Mouse (Mus musculus): ENCODE measurements around the gene Primpol. TPM values are rescaled to one million over a fixed set of nuclear protein-coding genes. Genes with fewer than 3 reads are reported as not detected.

Gene Primpol
- polyA plus RNA-seq, 1 experiment from 2014 or later: 11.0 TPM

DNA sequence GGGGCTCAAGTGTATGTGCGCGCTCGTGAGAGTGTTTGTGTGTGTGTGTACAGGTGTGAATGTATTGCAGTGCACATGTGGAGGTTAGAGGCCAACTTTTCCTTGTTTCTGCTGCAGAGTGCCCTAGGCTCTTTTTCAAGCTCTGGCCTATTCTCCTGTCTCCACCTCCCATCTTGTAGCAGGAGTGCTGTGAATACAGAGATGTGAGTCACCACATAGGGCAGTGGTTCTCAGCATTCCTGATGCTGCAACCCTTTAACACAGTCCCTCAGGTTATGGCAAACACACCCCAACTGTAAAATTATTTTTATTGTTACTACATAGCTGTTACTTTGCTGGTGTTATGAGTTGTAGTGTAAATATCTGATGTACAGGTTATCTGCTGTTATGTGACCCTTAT, 13.4 kb upstream of the Primpol start:
- H3K27me3 ChIP-seq (ENCODE audit: control insufficient read depth, insufficient read depth, low read length): no peaks in the 10 kb centered on the region
- no peaks in the 10 kb centered on the region for H3K9me3 ChIP-seq (ENCODE audit: control insufficient read depth, low read length)
- no peak overlapping the region for H3K27ac ChIP-seq (replicated peaks; ENCODE audit: low read depth, low read length)
- H3K4me2 ChIP-seq (ENCODE audit: low read depth, severe bottlenecking): no peak overlapping the region
- ATAC-seq (ENCODE audit: insufficient number of reproducible peaks, low FRiP score, low TSS enrichment, low read depth) (no peak), DNase-seq (ENCODE audit: low spot score) (no peak)
- H3K4me3 ChIP-seq (ENCODE audit: low read depth, low read length): no peak overlapping the region
- H3K36me3 ChIP-seq (ENCODE audit: control insufficient read depth, insufficient read depth, low read length): peaks cover 11% of the 10 kb centered on the region
- WGBS: 94% methylated on average over 3 of the region's 3 CpGs
- no peaks in the 10 kb centered on the region for H3K4me1 ChIP-seq (ENCODE audit: control insufficient read depth, insufficient read depth, low read length)
- H3K9ac ChIP-seq (ENCODE audit: low read length): no peak overlapping the region

DNA sequence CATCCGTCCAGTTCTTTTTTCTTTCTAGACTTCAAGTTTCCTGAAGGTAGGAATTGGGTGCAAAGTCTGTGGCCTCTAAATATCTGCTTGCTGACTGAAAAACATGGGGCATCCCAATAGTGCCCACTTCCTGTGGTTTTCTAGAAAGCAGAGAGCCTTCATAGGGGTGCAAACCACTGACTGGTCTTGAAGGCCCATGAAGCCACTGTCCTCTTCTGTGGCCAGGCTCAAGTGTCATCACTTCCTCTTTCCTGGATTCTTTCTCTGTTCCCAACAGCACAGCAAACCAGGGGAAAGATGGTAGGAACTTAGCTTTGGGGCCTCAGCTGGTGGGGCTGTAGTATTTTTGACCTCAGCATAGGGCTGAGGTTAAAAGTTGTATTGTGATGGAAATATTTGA, 11.6 kb upstream of the Primpol start:
- ATAC-seq (ENCODE audit: insufficient number of reproducible peaks, low FRiP score, low TSS enrichment, low read depth): no peak

DNA sequence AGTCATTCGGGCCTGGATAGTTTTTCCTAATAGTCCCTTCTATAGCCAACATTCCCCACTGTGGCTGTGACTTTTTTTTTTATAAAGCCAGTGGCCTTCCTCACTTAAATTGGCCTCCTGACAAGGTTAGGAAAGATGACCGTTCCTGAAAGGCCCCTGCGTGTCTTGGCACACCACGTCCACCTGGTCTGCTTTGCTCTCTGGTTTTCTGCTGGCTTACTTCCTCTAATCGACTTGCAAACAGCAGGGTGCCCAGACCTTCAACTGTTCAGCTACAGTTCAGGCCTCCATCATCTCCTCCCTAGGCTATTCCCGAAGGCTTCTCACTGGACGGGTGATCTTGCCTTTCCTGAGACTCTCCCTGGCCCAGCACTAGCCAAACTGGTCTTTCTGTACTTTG, 10.9 kb upstream of the Primpol start:
- H3K9me3 ChIP-seq (ENCODE audit: control insufficient read depth, low read length): no peaks in the 10 kb centered on the region
- H3K9ac ChIP-seq (ENCODE audit: low read length): no peak overlapping the region
- no peak overlapping the region for H3K27ac ChIP-seq (replicated peaks; ENCODE audit: low read depth, low read length)
- WGBS: 59% methylated on average over 7 of the region's 7 CpGs
- DNase-seq (ENCODE audit: low spot score) (no peak), ATAC-seq (ENCODE audit: insufficient number of reproducible peaks, low FRiP score, low TSS enrichment, low read depth) (no peak)
- peaks cover 2% of the 10 kb centered on the region; the same call in 1 of the 2 replicates for H3K36me3 ChIP-seq (ENCODE audit: control insufficient read depth, insufficient read depth, low read length)
- H3K4me2 ChIP-seq (ENCODE audit: low read depth, severe bottlenecking): no peak overlapping the region
- H3K27me3 ChIP-seq (ENCODE audit: control insufficient read depth, insufficient read depth, low read length): no peaks in the 10 kb centered on the region
- H3K4me3 ChIP-seq (ENCODE audit: low read depth, low read length): no peak overlapping the region
- 0 out of 2 replicates have a peak, but pooled peaks cover 2% of the 10 kb centered on the region for H3K4me1 ChIP-seq (ENCODE audit: control insufficient read depth, insufficient read depth, low read length)

More for the DNA sequence above, 11.6 kb upstream of the Primpol start:
- Histone ChIP-seq H3K4me1 (ENCODE audit: control insufficient read depth, insufficient read depth, low read length) (0 out of 2 replicates have a peak, but pooled peaks cover 2% of the 10 kb centered on the region), H3K9me3 (ENCODE audit: control insufficient read depth, low read length) (no peaks in the 10 kb centered on the region), H3K9ac (ENCODE audit: low read length) (no peak overlapping the region), H3K27ac (replicated peaks; ENCODE audit: low read depth, low read length) (no peak overlapping the region), H3K4me2 (ENCODE audit: low read depth, severe bottlenecking) (no peak overlapping the region), H3K27me3 (ENCODE audit: control insufficient read depth, insufficient read depth, low read length) (no peaks in the 10 kb centered on the region), H3K4me3 (ENCODE audit: low read depth, low read length) (no peak overlapping the region), H3K36me3 (ENCODE audit: control insufficient read depth, insufficient read depth, low read length) (peaks cover 2% of the 10 kb centered on the region; the same call in 1 of the 2 replicates)
- DNase-seq (ENCODE audit: low spot score): no peak
- 98% methylated on average over 1 of the region's 1 CpGs for WGBS

DNA sequence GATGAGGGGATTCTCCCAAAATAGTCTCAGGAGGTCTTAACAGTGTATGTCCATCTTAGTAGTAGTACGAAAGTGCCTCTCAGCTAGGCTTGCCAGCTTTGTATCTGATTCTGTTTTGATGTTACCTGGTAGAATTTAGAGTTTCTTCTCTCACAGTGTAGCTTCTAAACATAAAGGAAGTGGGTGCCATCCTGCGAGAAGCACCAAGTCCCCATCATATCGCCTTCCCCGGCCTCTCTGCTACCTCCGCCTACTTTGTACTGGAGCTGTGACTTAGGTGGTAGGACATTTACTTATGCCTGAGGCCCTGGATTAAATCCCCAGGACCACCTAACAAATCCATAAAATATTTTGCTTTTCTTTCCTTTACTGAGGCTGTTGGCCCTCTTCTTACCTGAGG, 9.6 kb upstream of the Primpol start:
- no peak overlapping the region for H3K4me2 ChIP-seq (ENCODE audit: low read depth, severe bottlenecking)
- no peak overlapping the region for H3K9ac ChIP-seq (ENCODE audit: low read length)
- ATAC-seq (ENCODE audit: insufficient number of reproducible peaks, low FRiP score, low TSS enrichment, low read depth): no peak
- no peak overlapping the region for H3K4me3 ChIP-seq (ENCODE audit: low read depth, low read length)
- H3K27ac ChIP-seq (replicated peaks; ENCODE audit: low read depth, low read length): no peak overlapping the region
- H3K36me3 ChIP-seq (ENCODE audit: control insufficient read depth, insufficient read depth, low read length): peaks cover 2% of the 10 kb centered on the region; the same call in 1 of the 2 replicates
- H3K4me1 ChIP-seq (ENCODE audit: control insufficient read depth, insufficient read depth, low read length): 0 out of 2 replicates have a peak, but pooled peaks cover 2% of the 10 kb centered on the region
- H3K27me3 ChIP-seq (ENCODE audit: control insufficient read depth, insufficient read depth, low read length): no peaks in the 10 kb centered on the region
- DNase-seq (ENCODE audit: low spot score): no peak
- no peaks in the 10 kb centered on the region for H3K9me3 ChIP-seq (ENCODE audit: control insufficient read depth, low read length)
- WGBS: 93% methylated on average over 5 of the region's 5 CpGs

DNA sequence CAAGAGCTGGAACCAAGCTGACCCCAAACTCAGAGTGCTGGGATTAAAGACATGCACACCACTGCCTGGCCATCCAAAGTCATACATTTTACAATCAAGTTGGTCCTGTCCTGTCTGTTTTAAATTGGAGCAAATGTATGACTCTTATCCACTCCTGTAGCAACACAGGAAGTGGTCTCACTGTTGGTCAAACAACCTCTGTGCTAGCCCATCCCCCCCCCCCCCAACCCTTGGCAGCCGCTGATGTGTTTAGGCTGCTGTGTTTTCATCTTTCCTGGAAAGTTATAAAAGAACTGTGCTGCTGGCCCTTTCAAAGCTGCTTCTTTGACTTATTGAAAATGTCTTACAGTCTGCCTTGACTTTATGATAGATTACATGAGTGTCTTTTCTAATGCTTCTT, 8.2 kb upstream of the Primpol start:
- Histone ChIP-seq H3K9me3 (ENCODE audit: control insufficient read depth, low read length) (no peaks in the 10 kb centered on the region), H3K27me3 (ENCODE audit: control insufficient read depth, insufficient read depth, low read length) (no peaks in the 10 kb centered on the region), H3K4me2 (ENCODE audit: low read depth, severe bottlenecking) (no peak overlapping the region), H3K4me1 (ENCODE audit: control insufficient read depth, insufficient read depth, low read length) (0 out of 2 replicates have a peak, but pooled peaks cover 2% of the 10 kb centered on the region), H3K36me3 (ENCODE audit: control insufficient read depth, insufficient read depth, low read length) (no peaks in the 10 kb centered on the region; the same call in 1 of the 2 replicates), H3K4me3 (ENCODE audit: low read depth, low read length) (no peak overlapping the region), H3K27ac (replicated peaks; ENCODE audit: low read depth, low read length) (no peak overlapping the region), H3K9ac (ENCODE audit: low read length) (no peak overlapping the region)
- ATAC-seq (ENCODE audit: insufficient number of reproducible peaks, low FRiP score, low TSS enrichment, low read depth) (no peak), DNase-seq (ENCODE audit: low spot score) (no peak)
- 40% methylated on average over 1 of the region's 1 CpGs for WGBS

DNA sequence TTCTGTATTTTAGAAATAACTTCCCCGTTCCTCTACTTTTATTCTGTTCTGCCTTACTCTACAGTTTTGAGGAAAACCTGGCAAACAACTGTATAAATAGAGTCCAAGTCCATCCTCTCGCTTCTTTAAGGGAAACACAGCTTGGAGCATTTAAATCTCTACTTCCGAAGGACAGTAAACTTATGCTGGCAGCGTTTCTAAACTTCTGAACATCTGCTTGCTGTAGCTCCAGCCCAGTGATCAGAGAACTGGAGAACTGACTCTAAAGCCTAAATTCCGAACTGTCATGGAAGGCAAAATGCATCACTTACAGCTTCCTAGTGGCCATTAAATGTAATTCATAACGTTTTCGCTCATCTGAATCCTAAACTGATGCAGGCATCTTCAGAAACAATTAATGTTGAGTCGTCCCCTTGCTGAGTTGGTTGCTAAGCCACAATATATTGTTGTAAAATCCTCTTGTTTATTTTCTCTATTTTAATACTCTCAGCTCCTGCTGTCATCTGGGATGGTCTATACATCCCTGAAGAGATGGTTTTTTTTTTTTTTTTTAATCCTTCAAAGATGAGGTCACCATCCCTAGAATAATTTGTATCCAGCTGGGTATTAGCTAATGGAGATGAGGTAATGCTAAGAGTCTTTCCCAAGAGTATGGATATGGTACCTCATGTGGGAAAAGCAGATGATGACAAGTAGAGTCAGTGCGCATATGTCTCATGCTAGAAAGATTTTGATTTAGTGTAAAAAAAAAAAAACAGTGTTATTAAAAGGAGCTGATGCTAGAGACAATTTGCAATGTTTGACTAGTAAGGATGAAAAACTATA, 5.6 kb upstream of the Primpol start:
- DNase-seq (ENCODE audit: low spot score): no peak

DNA sequence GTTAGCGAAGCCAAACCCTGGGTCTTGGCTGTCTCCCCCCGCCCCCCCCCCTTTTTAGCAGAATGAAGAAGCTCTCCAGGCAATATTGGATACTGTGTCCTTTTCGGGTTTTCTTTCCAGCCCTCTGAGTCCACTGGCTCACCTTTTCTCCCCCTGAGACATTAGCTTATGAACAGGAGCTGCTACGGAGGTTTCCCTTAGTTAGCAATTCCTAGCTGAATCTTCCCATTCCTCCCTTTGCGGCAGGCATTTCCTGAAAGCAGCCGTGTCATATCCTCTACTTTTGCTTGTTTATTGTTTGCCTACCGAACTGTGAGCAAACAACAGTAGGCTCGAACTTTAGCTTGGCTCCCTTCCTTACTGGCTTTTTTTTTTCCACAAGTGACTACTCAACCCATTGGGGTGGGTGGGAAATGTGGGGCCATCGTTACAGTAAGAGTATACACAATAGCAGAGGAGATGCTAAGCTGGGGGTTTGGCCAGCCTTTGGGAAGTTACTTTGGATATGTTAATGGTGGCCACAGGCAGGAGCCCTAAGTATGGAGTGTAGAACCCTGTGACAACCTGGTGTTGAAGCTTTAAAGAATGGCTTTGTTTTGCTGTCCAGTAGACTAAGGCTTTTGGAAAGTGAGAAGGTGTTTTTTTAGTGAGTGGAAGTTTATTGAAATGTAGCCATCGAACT, 1.8 kb upstream of the Primpol start:
- ATAC-seq (ENCODE audit: insufficient number of reproducible peaks, low FRiP score, low TSS enrichment, low read depth) (no peak), DNase-seq (ENCODE audit: low spot score) (no peak)
- peaks cover 6% of the 10 kb centered on the region for H3K4me1 ChIP-seq (ENCODE audit: control insufficient read depth, insufficient read depth, low read length)
- 2% methylated on average over 10 of the region's 10 CpGs for WGBS
- peak overlapping the region; percentile 90 for H3K9ac ChIP-seq (ENCODE audit: low read length)
- peak overlapping the region; percentile 76 for H3K4me3 ChIP-seq (ENCODE audit: low read depth, low read length)
- H3K36me3 ChIP-seq (ENCODE audit: control insufficient read depth, insufficient read depth, low read length): no peaks in the 10 kb centered on the region
- H3K9me3 ChIP-seq (ENCODE audit: control insufficient read depth, low read length): no peaks in the 10 kb centered on the region
- H3K27ac ChIP-seq (replicated peaks; ENCODE audit: low read depth, low read length): no peak overlapping the region
- H3K4me2 ChIP-seq (ENCODE audit: low read depth, severe bottlenecking): peak overlapping the region; percentile 56
- no peaks in the 10 kb centered on the region for H3K27me3 ChIP-seq (ENCODE audit: control insufficient read depth, insufficient read depth, low read length)

More for the DNA sequence above, 5.6 kb upstream of the Primpol start:
- H3K4me1 ChIP-seq (ENCODE audit: control insufficient read depth, insufficient read depth, low read length): peaks cover 8% of the 10 kb centered on the region
- H3K36me3 ChIP-seq (ENCODE audit: control insufficient read depth, insufficient read depth, low read length): no peaks in the 10 kb centered on the region
- H3K4me3 ChIP-seq (ENCODE audit: low read depth, low read length): no peak overlapping the region
- H3K27ac ChIP-seq (replicated peaks; ENCODE audit: low read depth, low read length): no peak overlapping the region
- H3K9me3 ChIP-seq (ENCODE audit: control insufficient read depth, low read length): no peaks in the 10 kb centered on the region
- WGBS: 92% methylated on average over 9 of the region's 9 CpGs
- no peak for ATAC-seq (ENCODE audit: insufficient number of reproducible peaks, low FRiP score, low TSS enrichment, low read depth)
- H3K4me2 ChIP-seq (ENCODE audit: low read depth, severe bottlenecking): no peak overlapping the region
- no peak overlapping the region for H3K9ac ChIP-seq (ENCODE audit: low read length)
- H3K27me3 ChIP-seq (ENCODE audit: control insufficient read depth, insufficient read depth, low read length): no peaks in the 10 kb centered on the region

DNA sequence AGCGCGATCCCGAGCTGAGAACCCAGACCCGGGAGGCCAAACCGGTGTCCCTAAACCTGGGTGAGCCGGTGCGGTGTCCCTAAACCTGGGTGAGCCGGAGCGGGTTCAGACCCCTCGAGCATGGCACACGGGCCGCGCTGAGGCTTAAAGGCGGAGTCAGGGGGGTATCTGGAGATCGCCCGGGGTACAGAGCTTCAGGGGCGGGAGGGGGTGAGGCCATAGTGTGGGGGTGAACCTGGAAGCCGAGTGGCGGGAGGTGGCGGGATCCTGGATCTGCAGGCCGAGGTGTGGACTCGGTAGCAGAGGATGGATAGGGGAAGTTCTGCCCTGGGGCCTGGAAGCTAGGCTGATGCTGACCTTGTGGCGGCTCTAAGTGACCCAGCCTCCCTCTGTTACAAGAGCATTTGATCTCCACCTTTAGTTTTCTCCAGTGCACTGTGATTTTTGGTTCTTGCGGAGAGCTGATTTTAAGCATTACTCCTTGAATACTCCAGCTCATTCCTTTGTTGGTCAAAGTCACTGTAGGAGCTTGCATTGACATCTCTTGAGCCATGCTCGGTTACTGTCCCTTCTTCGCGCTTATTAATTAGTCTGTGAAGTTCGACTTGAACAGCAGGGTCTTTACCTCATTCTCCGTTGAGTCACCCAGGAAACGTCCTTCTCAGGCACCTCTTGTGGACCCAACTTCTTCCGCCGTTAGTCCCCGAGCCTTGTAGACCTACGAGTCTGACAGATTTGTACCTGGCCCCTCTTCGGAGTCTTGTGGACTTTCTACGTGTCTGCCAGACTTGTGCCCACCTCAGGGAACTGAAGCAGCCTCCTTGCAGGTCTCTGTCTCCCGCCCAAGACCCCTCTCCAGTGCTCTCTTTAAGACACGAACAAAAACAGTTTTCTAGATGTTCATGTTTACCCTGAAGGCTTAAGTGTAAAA, 943 bp upstream of the Primpol start:
- DNase-seq (ENCODE audit: low spot score): peak; percentile 38
- no peaks in the 10 kb centered on the region for H3K9me3 ChIP-seq (ENCODE audit: control insufficient read depth, low read length)
- peak overlapping the region; percentile 72 for H3K27ac ChIP-seq (replicated peaks; ENCODE audit: low read depth, low read length)
- peak overlapping the region; percentile 90 for H3K9ac ChIP-seq (ENCODE audit: low read length)
- no peaks in the 10 kb centered on the region for H3K27me3 ChIP-seq (ENCODE audit: control insufficient read depth, insufficient read depth, low read length)
- H3K4me2 ChIP-seq (ENCODE audit: low read depth, severe bottlenecking): peak overlapping the region; percentile 56
- peak; percentile 42 for ATAC-seq (ENCODE audit: insufficient number of reproducible peaks, low FRiP score, low TSS enrichment, low read depth)
- no peaks in the 10 kb centered on the region for H3K36me3 ChIP-seq (ENCODE audit: control insufficient read depth, insufficient read depth, low read length)
- H3K4me3 ChIP-seq (ENCODE audit: low read depth, low read length): peak overlapping the region; percentile 76
- WGBS: under 1% methylated on average over 38 of the region's 38 CpGs
- peaks cover 6% of the 10 kb centered on the region for H3K4me1 ChIP-seq (ENCODE audit: control insufficient read depth, insufficient read depth, low read length)

All from limb, embryonic 11.5 days (tissue).